Mouse (Mus musculus): ENCODE data around the gene Rfc4.

Rfc4 gene

GRCm38 (mm10) chr16:23149396-23149795 is 21.9 kb upstream of the Rfc4 start:
- no peaks in the 10 kb centered on the region for H3K27me3 ChIP-seq (ENCODE audit: control insufficient read depth, insufficient read depth, low read length, poor library complexity, severe bottlenecking)
- DNase-seq (ENCODE audit: low read depth, low spot score) = peak; percentile 33
- no peaks in the 10 kb centered on the region for H3K36me3 ChIP-seq (ENCODE audit: control insufficient read depth, insufficient read depth, low read length, poor library complexity, severe bottlenecking)

GRCm38 (mm10) chr16:23148936-23149335 is 21.4 kb upstream of the Rfc4 start:
- DNase-seq (ENCODE audit: low read depth, low spot score) = no peak
- H3K27me3 ChIP-seq (ENCODE audit: control insufficient read depth, insufficient read depth, low read length, poor library complexity, severe bottlenecking) = no peaks in the 10 kb centered on the region
- no peaks in the 10 kb centered on the region for H3K36me3 ChIP-seq (ENCODE audit: control insufficient read depth, insufficient read depth, low read length, poor library complexity, severe bottlenecking)

DNA sequence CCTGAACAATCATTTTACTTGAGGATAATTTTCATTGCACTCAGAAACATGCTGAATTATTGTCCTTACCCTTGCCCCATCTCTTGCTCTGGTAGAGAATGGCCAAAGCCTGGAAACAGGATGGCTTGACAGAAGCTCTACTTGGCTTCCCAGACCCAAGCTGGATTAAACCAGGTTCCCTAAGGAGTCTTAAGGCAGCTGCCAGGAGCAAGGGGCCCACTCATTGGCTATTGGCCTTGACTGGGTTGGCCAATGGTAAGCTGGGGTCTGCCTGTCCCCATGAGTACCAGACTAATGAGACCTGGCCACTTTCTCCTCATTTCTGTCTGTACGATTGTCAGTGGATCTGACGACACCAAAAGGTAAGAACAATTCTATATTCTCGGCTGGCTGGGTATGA is 18.7 kb upstream of the Rfc4 start, which contains the start of gene Adipoq:
TSS of gene Adipoq (plus strand) at position 257 of the 400 bp plus-strand sequence.
- no peak for DNase-seq (ENCODE audit: low read depth, low spot score)
- no peaks in the 10 kb centered on the region for H3K27me3 ChIP-seq (ENCODE audit: control insufficient read depth, insufficient read depth, low read length, poor library complexity, severe bottlenecking)
- no peaks in the 10 kb centered on the region for H3K36me3 ChIP-seq (ENCODE audit: control insufficient read depth, insufficient read depth, low read length, poor library complexity, severe bottlenecking)

GRCm38 (mm10) chr16:23145211-23145610 is 17.7 kb upstream of the Rfc4 start:
- DNase-seq (ENCODE audit: low read depth, low spot score) = no peak
- H3K27me3 ChIP-seq (ENCODE audit: control insufficient read depth, insufficient read depth, low read length, poor library complexity, severe bottlenecking) = no peaks in the 10 kb centered on the region
- H3K36me3 ChIP-seq (ENCODE audit: control insufficient read depth, insufficient read depth, low read length, poor library complexity, severe bottlenecking) = no peaks in the 10 kb centered on the region

DNA sequence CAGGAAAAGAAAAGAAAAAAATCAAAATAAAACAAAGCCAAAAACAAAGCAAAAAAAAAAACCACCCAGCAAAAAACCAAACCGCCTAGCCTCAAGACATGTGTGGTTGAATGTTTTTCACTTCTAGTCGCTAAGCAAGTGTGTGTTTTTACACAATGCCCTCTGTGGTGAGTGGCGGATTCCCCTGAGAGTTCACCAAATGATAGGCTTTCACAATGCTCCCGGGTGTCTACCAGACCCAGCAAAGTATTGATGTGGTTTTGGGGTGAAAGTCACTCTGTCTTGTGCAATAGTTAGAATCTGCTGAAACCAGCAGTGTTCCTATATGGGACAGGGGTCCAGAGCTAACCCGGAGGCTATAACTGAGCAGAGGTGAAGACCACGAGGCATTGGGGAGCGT is 16.8 kb upstream of the Rfc4 start:
- Histone ChIP-seq H3K36me3 (ENCODE audit: control insufficient read depth, insufficient read depth, low read length, poor library complexity, severe bottlenecking) (no peaks in the 10 kb centered on the region), H3K27me3 (ENCODE audit: control insufficient read depth, insufficient read depth, low read length, poor library complexity, severe bottlenecking) (no peaks in the 10 kb centered on the region)
- peak; percentile 76 for DNase-seq (ENCODE audit: low read depth, low spot score)

DNA sequence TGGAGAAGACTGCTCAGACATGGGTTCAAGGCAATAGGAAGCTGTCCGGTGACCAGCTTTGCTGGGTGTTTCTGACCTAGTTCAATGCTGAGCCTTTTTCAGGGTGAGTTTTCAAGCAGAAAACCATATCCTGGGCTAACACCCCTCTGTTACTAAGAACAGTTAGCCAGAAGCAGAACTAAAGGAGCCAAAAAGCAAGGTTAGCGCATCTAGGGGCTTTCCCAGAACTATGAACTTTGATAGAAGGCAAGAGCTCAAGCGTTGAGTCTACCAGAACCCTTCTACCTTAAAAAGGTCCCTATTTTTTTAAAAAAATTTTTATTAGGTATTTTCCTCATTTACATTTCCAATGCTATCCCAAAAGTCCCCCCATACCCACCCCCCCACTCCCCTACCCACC is 13.4 kb upstream of the Rfc4 start:
- peak; percentile 77 for DNase-seq (ENCODE audit: low read depth, low spot score)
- Histone ChIP-seq H3K36me3 (ENCODE audit: control insufficient read depth, insufficient read depth, low read length, poor library complexity, severe bottlenecking) (no peaks in the 10 kb centered on the region), H3K27me3 (ENCODE audit: control insufficient read depth, insufficient read depth, low read length, poor library complexity, severe bottlenecking) (no peaks in the 10 kb centered on the region)

DNA sequence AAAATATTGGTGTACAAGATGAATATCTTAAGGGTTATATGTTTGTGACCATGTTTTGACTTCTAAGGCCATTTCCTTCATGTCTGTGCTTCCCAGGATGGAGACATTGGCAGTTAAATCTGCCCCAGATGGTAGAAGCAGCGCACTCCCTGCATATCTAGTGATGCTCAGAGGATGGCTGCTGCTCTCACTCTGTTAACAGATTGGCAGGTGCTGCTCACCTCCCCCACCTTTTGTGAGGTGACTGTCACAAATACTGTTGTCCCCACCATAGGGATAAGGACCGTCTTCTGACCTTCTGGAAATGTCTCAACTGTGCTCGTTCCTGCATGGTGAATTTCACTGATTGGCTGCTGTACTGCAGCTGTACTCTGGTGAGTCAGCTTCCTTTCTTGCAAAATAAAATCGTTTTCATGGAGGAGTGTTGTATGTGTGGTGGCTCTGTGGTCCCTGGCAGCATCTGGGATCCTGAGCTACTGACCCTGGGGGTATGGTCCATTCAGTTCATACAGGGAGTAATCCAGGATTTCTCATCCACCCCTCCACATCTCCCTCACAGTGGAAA is 9.0 kb upstream of the Rfc4 start:
- Histone ChIP-seq H3K36me3 (ENCODE audit: control insufficient read depth, insufficient read depth, low read length, poor library complexity, severe bottlenecking) (no peaks in the 10 kb centered on the region), H3K27me3 (ENCODE audit: control insufficient read depth, insufficient read depth, low read length, poor library complexity, severe bottlenecking) (no peaks in the 10 kb centered on the region)
- DNase-seq (ENCODE audit: low read depth, low spot score) = no peak

- peak; percentile 77 for DNase-seq (ENCODE audit: low read depth, low spot score)
- Histone ChIP-seq H3K27me3 (ENCODE audit: control insufficient read depth, insufficient read depth, low read length, poor library complexity, severe bottlenecking) (no peaks in the 10 kb centered on the region), H3K36me3 (ENCODE audit: control insufficient read depth, insufficient read depth, low read length, poor library complexity, severe bottlenecking) (no peaks in the 10 kb centered on the region)
Measured at GRCm38 (mm10) chr16:23135421-23136149, 8.0 kb upstream of the Rfc4 start.

GRCm38 (mm10) chr16:23132336-23132735 is 4.8 kb upstream of the Rfc4 start:
- no peaks in the 10 kb centered on the region for H3K27me3 ChIP-seq (ENCODE audit: control insufficient read depth, insufficient read depth, low read length, poor library complexity, severe bottlenecking)
- H3K36me3 ChIP-seq (ENCODE audit: control insufficient read depth, insufficient read depth, low read length, poor library complexity, severe bottlenecking) = no peaks in the 10 kb centered on the region
- no peak for DNase-seq (ENCODE audit: low read depth, low spot score)

- no peak for DNase-seq (ENCODE audit: low read depth, low spot score)
- Histone ChIP-seq H3K27me3 (ENCODE audit: control insufficient read depth, insufficient read depth, low read length, poor library complexity, severe bottlenecking) (no peaks in the 10 kb centered on the region), H3K36me3 (ENCODE audit: control insufficient read depth, insufficient read depth, low read length, poor library complexity, severe bottlenecking) (no peaks in the 10 kb centered on the region)
Measured at GRCm38 (mm10) chr16:23130303-23130702, 2.8 kb upstream of the Rfc4 start.

GRCm38 (mm10) chr16:23127311-23127672 is 245 bp downstream of the Rfc4 start:
- Histone ChIP-seq H3K36me3 (ENCODE audit: control insufficient read depth, insufficient read depth, low read length, poor library complexity, severe bottlenecking) (no peaks in the 10 kb centered on the region; the same call in 1 of the 2 replicates), H3K27me3 (ENCODE audit: control insufficient read depth, insufficient read depth, low read length, poor library complexity, severe bottlenecking) (no peaks in the 10 kb centered on the region)
- no peak for DNase-seq (ENCODE audit: low read depth, low spot score)

DNA sequence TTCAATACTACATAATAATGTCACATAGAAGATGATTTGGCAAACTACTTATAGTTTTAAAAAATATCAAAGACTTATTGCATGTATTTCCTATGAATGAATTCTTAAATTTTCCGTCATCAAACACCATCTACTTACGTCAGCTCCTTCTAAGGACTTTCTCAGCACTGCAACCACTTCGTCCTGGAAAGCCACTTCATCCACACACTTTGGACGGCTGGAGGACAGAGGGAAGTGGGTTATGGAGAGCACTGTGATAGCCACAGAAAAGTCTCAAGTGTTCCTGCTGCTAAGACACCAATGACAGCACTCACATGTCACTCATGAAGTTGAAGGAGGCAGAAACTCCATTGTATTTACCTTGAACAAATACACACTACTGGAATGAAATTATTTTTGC is 3.1 kb downstream of the Rfc4 start:
- no peak for DNase-seq (ENCODE audit: low read depth, low spot score)
- Histone ChIP-seq H3K27me3 (ENCODE audit: control insufficient read depth, insufficient read depth, low read length, poor library complexity, severe bottlenecking) (no peaks in the 10 kb centered on the region), H3K36me3 (ENCODE audit: control insufficient read depth, insufficient read depth, low read length, poor library complexity, severe bottlenecking) (no peaks in the 10 kb centered on the region; the same call in 1 of the 2 replicates)

DNA sequence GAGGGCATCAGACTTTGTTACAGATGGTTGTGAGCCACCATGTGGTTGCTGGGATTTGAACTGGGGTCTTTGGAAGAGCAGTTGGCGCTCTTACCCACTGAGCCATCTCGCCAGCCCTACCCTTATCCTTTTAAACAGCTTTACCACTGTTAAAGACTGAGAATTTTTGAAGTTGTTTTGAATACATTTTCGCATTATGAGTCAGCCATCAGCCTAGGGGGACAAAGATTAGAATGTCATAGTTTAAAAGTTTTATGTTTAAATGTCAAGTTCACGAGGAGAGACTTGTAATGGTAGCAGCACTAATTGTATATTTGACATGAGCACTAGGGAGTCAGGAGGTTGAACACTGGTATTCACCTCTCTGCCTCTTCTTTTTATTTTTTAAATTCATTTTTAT is 4.4 kb downstream of the Rfc4 start:
- Histone ChIP-seq H3K36me3 (ENCODE audit: control insufficient read depth, insufficient read depth, low read length, poor library complexity, severe bottlenecking) (no peaks in the 10 kb centered on the region; the same call in 1 of the 2 replicates), H3K27me3 (ENCODE audit: control insufficient read depth, insufficient read depth, low read length, poor library complexity, severe bottlenecking) (no peaks in the 10 kb centered on the region)
- DNase-seq (ENCODE audit: low read depth, low spot score) = no peak

DNA sequence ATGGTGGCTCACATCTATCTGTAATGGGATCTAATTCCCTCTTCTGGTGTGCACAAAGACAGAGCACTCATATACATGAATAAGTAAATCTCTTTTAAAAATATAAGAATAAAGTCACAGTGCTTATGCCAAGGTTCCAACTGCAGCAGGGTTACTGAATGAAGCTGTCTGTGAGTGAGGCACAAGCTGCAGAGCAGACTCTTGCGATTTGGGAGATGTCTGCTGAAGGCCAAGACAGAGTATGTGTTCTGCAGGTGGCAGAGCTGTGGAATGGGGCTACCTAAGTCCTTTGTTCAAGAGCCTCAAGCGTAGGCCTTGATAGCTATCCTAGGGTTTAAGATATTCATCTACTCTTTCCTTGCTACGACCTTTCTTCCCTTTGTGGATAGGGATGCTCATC is 5.1 kb downstream of the Rfc4 start:
- Histone ChIP-seq H3K36me3 (ENCODE audit: control insufficient read depth, insufficient read depth, low read length, poor library complexity, severe bottlenecking) (peaks cover 1% of the 10 kb centered on the region; the same call in 1 of the 2 replicates), H3K27me3 (ENCODE audit: control insufficient read depth, insufficient read depth, low read length, poor library complexity, severe bottlenecking) (no peaks in the 10 kb centered on the region)
- no peak for DNase-seq (ENCODE audit: low read depth, low spot score)

DNA sequence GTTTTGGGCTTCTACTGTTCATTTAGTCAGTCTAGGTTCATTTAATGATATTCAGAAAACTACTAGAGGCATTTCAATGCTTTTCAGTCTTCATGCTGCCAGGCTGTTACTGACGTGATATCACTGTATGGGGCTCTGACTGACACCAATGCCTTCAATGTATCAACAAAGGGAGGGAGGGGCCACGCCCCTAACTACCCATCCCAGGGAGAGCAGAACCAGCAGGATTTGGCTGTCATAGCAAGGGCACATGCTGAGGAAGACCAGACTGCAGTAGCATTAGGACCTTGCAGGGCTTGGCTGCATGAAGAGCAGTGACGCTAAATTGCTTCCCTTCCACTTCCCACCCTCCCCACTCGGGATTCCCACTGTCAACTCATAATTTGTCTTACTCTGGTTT is 10.4 kb downstream of the Rfc4 start:
- H3K36me3 ChIP-seq (ENCODE audit: control insufficient read depth, insufficient read depth, low read length, poor library complexity, severe bottlenecking) = peaks cover 19% of the 10 kb centered on the region
- no peak for DNase-seq (ENCODE audit: low read depth, low spot score)
- no peaks in the 10 kb centered on the region for H3K27me3 ChIP-seq (ENCODE audit: control insufficient read depth, insufficient read depth, low read length, poor library complexity, severe bottlenecking)

- Histone ChIP-seq H3K27me3 (ENCODE audit: control insufficient read depth, insufficient read depth, low read length, poor library complexity, severe bottlenecking) (no peaks in the 10 kb centered on the region), H3K36me3 (ENCODE audit: control insufficient read depth, insufficient read depth, low read length, poor library complexity, severe bottlenecking) (peaks cover 27% of the 10 kb centered on the region)
- DNase-seq (ENCODE audit: low read depth, low spot score) = no peak
Measured at GRCm38 (mm10) chr16:23115486-23115885, 12.1 kb downstream of the Rfc4 start.
